Mouse (Mus musculus) heart, postnatal 0 days (tissue): ENCODE measurements around the gene Qrfpr.

Experiments used
- CTCF ChIP-seq: IDR thresholded peaks from 2 replicates; pipeline ENCODE4 v1.5.1; 2016; ENCODE audit warnings: antibody characterized with exemption, control low read depth, low read depth
- EP300 ChIP-seq: IDR thresholded peaks from 2 replicates; pipeline ENCODE4 v1.6.1; 2016; ENCODE audit warnings: antibody characterized with exemption, low read depth

DNA sequence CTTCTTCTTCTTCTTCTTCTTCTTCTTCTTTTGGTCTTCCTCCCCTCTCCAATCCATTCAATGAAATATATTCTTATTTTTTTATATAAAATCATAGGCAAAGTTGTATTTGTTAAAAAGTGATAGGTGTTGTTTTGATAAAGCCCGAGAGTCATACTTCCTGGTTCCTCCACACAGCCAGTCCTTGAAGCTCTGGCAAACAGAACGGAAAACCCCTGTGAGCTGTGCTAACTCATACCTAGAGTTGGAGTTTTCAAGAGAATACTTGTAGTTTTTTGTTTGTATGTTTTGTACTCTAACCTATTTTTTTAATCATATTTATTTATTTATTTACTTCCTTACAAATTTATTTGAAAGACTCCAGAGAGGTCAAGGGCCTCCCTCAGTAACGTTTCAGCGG lies 9.4 kb downstream of the Qrfpr start:
- TF ChIP-seq CTCF (no peak), EP300 (no peak)
